24 mouse cellular contexts compared by ENCODE assay signal in the genomic region with DNA sequence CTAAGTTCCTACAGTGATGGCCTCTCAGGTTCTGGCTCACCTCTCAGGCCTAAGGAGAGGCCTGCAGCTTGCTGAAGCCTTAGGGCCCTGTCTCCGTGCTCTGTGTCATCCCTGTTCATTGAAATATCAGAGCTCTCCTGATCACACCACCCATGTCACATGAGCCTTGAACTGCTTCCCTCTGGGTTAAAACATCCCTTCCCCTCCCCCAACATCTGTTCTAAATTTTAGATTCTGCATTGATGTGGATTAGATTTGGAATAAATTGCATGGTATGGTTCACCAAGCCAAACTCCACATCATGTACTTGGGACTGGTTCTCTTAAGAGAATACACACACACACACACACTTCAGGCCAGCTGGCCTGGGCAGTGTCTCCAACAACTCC. TPM values are rescaled to one million over a fixed set of nuclear protein-coding genes. Genes with fewer than 3 reads are reported as not detected.
DNase-seq lines count a peak whose midpoint lies in the region; ATAC-seq lines count a peak whose summit lies in the region.
"Had no signal": no experiment of that assay in that cellular context is flagged by ENCODE, and none has a peak within 500 bp of the region (broad histone marks: within the 10 kb centered on the region; RNA-seq: fewer than 3 reads in every experiment).

No protein-coding gene starts in this region.

- DNase-seq in embryonic facial prominence, embryonic 11.5 days (ENCODE audit: low spot score) = peak; percentile 53
- DNase-seq in embryonic facial prominence, embryonic 10.5 days (ENCODE audit: low spot score) = no peak
- peak; percentile 56 for DNase-seq in 3T3-L1 (ENCODE audit: low read depth, low spot score)
- DNase-seq in limb, embryonic 10.5 days (ENCODE audit: low spot score) = no peak
- no peak for DNase-seq in cerebellum, postnatal 25 days
- no peak for DNase-seq in embryo, embryonic 10 days (ENCODE audit: low spot score)
- DNase-seq: adrenal gland, adult 8-10 months; adrenal gland, postnatal 36 days; cerebellum, adult 2 months; cerebellum, postnatal 14 days; forebrain, postnatal 0 days; gastrocnemius, postnatal 36 days; heart, adult 11 months; heart, postnatal 14 days; kidney, adult 11 months had no signal

- H3K4me1 ChIP-seq in embryonic facial prominence, embryonic 11.5 days (ENCODE audit: control insufficient read depth, insufficient read depth, low read length) = no peaks in the 10 kb centered on the region; the same call in 1 of the 2 replicates
- peaks cover 56% of the 10 kb centered on the region for H3K4me1 ChIP-seq in embryonic facial prominence, embryonic 10.5 days
- H3K4me1 ChIP-seq in embryonic facial prominence, embryonic 13.5 days = peaks cover 55% of the 10 kb centered on the region
- peaks cover 50% of the 10 kb centered on the region for H3K4me1 ChIP-seq in limb, embryonic 10.5 days
- peaks cover 30% of the 10 kb centered on the region for H3K4me1 ChIP-seq in heart, embryonic 11.5 days (ENCODE audit: control insufficient read depth, insufficient read depth, low read length)

- no peaks in the 10 kb centered on the region for H3K36me3 ChIP-seq in embryonic facial prominence, embryonic 11.5 days (replicated peaks; ENCODE audit: control insufficient read depth, insufficient read depth, low read depth, low read length)
- H3K36me3 ChIP-seq in embryonic facial prominence, embryonic 10.5 days (replicated peaks) = no peaks in the 10 kb centered on the region
- no peaks in the 10 kb centered on the region for H3K36me3 ChIP-seq in embryonic facial prominence, embryonic 13.5 days
- H3K36me3 ChIP-seq in limb, embryonic 10.5 days = 0 out of 2 replicates have a peak, but pooled peaks cover 2% of the 10 kb centered on the region
- no peaks in the 10 kb centered on the region for H3K36me3 ChIP-seq in heart, embryonic 11.5 days (ENCODE audit: control insufficient read depth, insufficient read depth, low read length)
- H3K36me3 ChIP-seq: embryonic facial prominence, embryonic 12.5 days; forebrain, embryonic 12.5 days; heart, embryonic 10.5 days; heart, embryonic 15.5 days; hindbrain, embryonic 13.5 days had no signal

- H3K4me2 ChIP-seq in embryonic facial prominence, embryonic 11.5 days (ENCODE audit: low read depth, low read length) = no peak overlapping the region
- H3K4me2 ChIP-seq in embryonic facial prominence, embryonic 13.5 days = no peak overlapping the region
- no peak overlapping the region for H3K4me2 ChIP-seq in heart, embryonic 11.5 days
- H3K4me2 ChIP-seq: embryonic facial prominence, embryonic 12.5 days; forebrain, embryonic 12.5 days; heart, embryonic 15.5 days; hindbrain, embryonic 13.5 days had no signal

- no peaks in the 10 kb centered on the region for H3K9me3 ChIP-seq in embryonic facial prominence, embryonic 11.5 days (replicated peaks; ENCODE audit: control insufficient read depth, low read length)
- H3K9me3 ChIP-seq in embryonic facial prominence, embryonic 10.5 days = no peaks in the 10 kb centered on the region; the same call in 1 of the 2 replicates
- H3K9me3 ChIP-seq in embryonic facial prominence, embryonic 13.5 days = no peaks in the 10 kb centered on the region
- H3K9me3 ChIP-seq in limb, embryonic 10.5 days (replicated peaks) = no peaks in the 10 kb centered on the region
- no peaks in the 10 kb centered on the region for H3K9me3 ChIP-seq in heart, embryonic 11.5 days (replicated peaks; ENCODE audit: control insufficient read depth, low read length)
- H3K9me3 ChIP-seq: embryonic facial prominence, embryonic 12.5 days; forebrain, embryonic 12.5 days; heart, embryonic 10.5 days; heart, embryonic 15.5 days; hindbrain, embryonic 13.5 days had no signal

- no peak overlapping the region for H3K27ac ChIP-seq in embryonic facial prominence, embryonic 11.5 days (replicated peaks; ENCODE audit: low read depth, low read length)
- no peak overlapping the region for H3K27ac ChIP-seq in embryonic facial prominence, embryonic 10.5 days (replicated peaks)
- peak overlapping the region; percentile 73 for H3K27ac ChIP-seq in embryonic facial prominence, embryonic 13.5 days
- peak overlapping the region; percentile 32; the same call in 1 of the 2 replicates for H3K27ac ChIP-seq in limb, embryonic 10.5 days
- H3K27ac ChIP-seq in heart, embryonic 11.5 days (ENCODE audit: low read depth, low read length) = no peak overlapping the region
- H3K27ac ChIP-seq: embryonic facial prominence, embryonic 12.5 days; forebrain, embryonic 12.5 days; heart, embryonic 15.5 days; hindbrain, embryonic 13.5 days; hindbrain, postnatal 0 days had no signal

- 32% methylated on average over 1 of the region's 1 CpGs for WGBS in embryonic facial prominence, embryonic 11.5 days
- 75% methylated on average over 1 of the region's 1 CpGs for WGBS in embryonic facial prominence, embryonic 10.5 days
- WGBS in embryonic facial prominence, embryonic 13.5 days = 13% methylated on average over 1 of the region's 1 CpGs
- 91% methylated on average over 1 of the region's 1 CpGs for WGBS in limb, embryonic 10.5 days
- WGBS in heart, embryonic 11.5 days (ENCODE audit: insufficient replicate concordance) = 78% methylated on average over 1 of the region's 1 CpGs

- H3K4me3 ChIP-seq in embryonic facial prominence, embryonic 11.5 days (ENCODE audit: low read depth, low read length) = no peak overlapping the region
- H3K4me3 ChIP-seq in embryonic facial prominence, embryonic 10.5 days = no peak overlapping the region
- H3K4me3 ChIP-seq in embryonic facial prominence, embryonic 13.5 days = no peak overlapping the region
- H3K4me3 ChIP-seq in limb, embryonic 10.5 days = no peak overlapping the region
- no peak overlapping the region for H3K4me3 ChIP-seq in heart, embryonic 11.5 days (ENCODE audit: low read depth, low read length)
- H3K4me3 ChIP-seq: embryonic facial prominence, embryonic 12.5 days; forebrain, embryonic 12.5 days; heart, embryonic 10.5 days; heart, embryonic 15.5 days; hindbrain, embryonic 13.5 days had no signal

- ATAC-seq in embryonic facial prominence, embryonic 11.5 days (replicated peaks; ENCODE audit: insufficient number of reproducible peaks, low FRiP score, low TSS enrichment, low read depth) = no peak
- no peak for ATAC-seq in embryonic facial prominence, embryonic 13.5 days (ENCODE audit: insufficient number of reproducible peaks, insufficient read depth, low FRiP score, low TSS enrichment, low read depth)
- ATAC-seq in heart, embryonic 11.5 days (replicated peaks; ENCODE audit: insufficient number of reproducible peaks, low FRiP score, low TSS enrichment) = no peak
- ATAC-seq: forebrain, postnatal 0 days; hindbrain, postnatal 0 days had no signal

- no peak overlapping the region for H3K9ac ChIP-seq in embryonic facial prominence, embryonic 11.5 days (replicated peaks; ENCODE audit: low read length)
- H3K9ac ChIP-seq in embryonic facial prominence, embryonic 13.5 days = no peak overlapping the region
- H3K9ac ChIP-seq in heart, embryonic 11.5 days (ENCODE audit: low read depth, low read length) = no peak overlapping the region
- H3K9ac ChIP-seq: embryonic facial prominence, embryonic 12.5 days; forebrain, embryonic 12.5 days; forebrain, postnatal 0 days; heart, embryonic 15.5 days; hindbrain, embryonic 13.5 days had no signal

- no peaks in the 10 kb centered on the region for H3K27me3 ChIP-seq in embryonic facial prominence, embryonic 11.5 days (ENCODE audit: control insufficient read depth, insufficient read depth, low read length)
- no peaks in the 10 kb centered on the region for H3K27me3 ChIP-seq in embryonic facial prominence, embryonic 10.5 days (replicated peaks; ENCODE audit: low read depth, poor library complexity, severe bottlenecking)
- no peaks in the 10 kb centered on the region for H3K27me3 ChIP-seq in embryonic facial prominence, embryonic 13.5 days
- no peaks in the 10 kb centered on the region for H3K27me3 ChIP-seq in limb, embryonic 10.5 days (ENCODE audit: low read depth, poor library complexity, severe bottlenecking)
- no peaks in the 10 kb centered on the region for H3K27me3 ChIP-seq in heart, embryonic 11.5 days (ENCODE audit: control insufficient read depth, insufficient read depth, low read length)
- H3K27me3 ChIP-seq: CH12.LX; embryonic facial prominence, embryonic 12.5 days; forebrain, embryonic 12.5 days; heart, embryonic 15.5 days; hindbrain, embryonic 13.5 days had no signal

RNA-seq across cellular contexts. Expression of a gene that starts 32.5 kb away (rescaled TPM):
- 35.1 and 43.4 TPM in 2 replicates for polyA plus RNA-seq in embryonic facial prominence, embryonic 11.5 days (2014; fragmentation: Nextera tagmentation; extraction: Ambion mirVana)
- 34.2 and 37.4 TPM in 2 replicates for polyA plus RNA-seq in embryonic facial prominence, embryonic 10.5 days (2016; fragmentation: Nextera tagmentation; extraction: Ambion mirVana)
- polyA plus RNA-seq in embryonic facial prominence, embryonic 13.5 days (2015; fragmentation: Nextera tagmentation; extraction: Ambion mirVana) = 51.4 and 57.6 TPM in 2 replicates
- polyA plus RNA-seq in limb, embryonic 10.5 days (2016; fragmentation: Nextera tagmentation; extraction: Ambion mirVana) = 34.2 and 35.3 TPM in 2 replicates
- 22.1 and 22.9 TPM in 2 replicates for polyA plus RNA-seq in heart, embryonic 11.5 days (2014; fragmentation: Nextera tagmentation; extraction: Ambion mirVana)

Comparison
In these comparisons a context has a peak if more than half of its experiments do, and no peak if none do; other contexts are left out.
1. DNase-seq: peak in embryonic facial prominence, embryonic 11.5 days (single experiment) and 3T3-L1 (single experiment); none in embryonic facial prominence, embryonic 10.5 days (single experiment), limb, embryonic 10.5 days (single experiment), cerebellum, postnatal 25 days (0 of 2) and embryo, embryonic 10 days (single experiment).
2. H3K27ac ChIP-seq: peak in embryonic facial prominence, embryonic 13.5 days (single experiment) and limb, embryonic 10.5 days (single experiment); none in embryonic facial prominence, embryonic 11.5 days (single experiment), embryonic facial prominence, embryonic 10.5 days (single experiment) and heart, embryonic 11.5 days (single experiment).